Mouse (Mus musculus): ENCODE results near the gene Ahcyl2.

The Ahcyl2 gene

GRCm38 (mm10) chr6:29851873-29852272 lies 84.1 kb downstream of the Ahcyl2 start:
- CTCF ChIA-PET = no interaction called here

GRCm38 (mm10) chr6:29853213-29853899 lies 85.5 kb downstream of the Ahcyl2 start:
- CTCF ChIA-PET = interaction anchor here (1.1 to 1.5 kb wide), 2 partner anchors 15 to 19 kb away, joined by 4 to 5 read pairs; no protein-coding TSS in a partner anchor

DNA sequence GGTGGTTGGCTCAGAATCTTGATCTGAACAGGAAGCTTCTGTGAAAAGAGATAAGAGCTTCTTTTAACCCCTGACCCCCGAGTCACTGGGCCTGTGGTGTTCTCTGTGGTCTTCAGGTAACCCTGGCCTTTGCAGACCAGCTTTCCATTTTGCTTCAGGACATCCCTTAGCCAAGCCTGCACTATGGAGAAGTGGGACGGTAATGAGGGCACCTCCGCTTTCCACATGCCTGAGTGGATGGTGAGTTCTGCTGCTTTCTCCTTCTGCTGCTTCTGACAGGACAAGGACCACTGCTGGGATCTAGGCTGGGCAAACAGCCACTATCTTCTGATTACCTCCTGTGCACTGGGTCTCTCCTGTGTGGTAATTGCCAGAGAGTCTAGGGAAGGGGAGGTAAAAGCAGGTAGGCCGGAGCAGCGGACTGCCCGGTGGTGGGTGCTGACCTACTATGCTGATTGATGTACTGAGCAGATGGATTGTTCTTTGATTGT lies 86.1 kb downstream of the Ahcyl2 start:
- CTCF ChIA-PET = interaction anchor here (1.5 kb wide), 1 partner anchor 15 kb away, joined by 4 read pairs; no protein-coding TSS in a partner anchor

DNA sequence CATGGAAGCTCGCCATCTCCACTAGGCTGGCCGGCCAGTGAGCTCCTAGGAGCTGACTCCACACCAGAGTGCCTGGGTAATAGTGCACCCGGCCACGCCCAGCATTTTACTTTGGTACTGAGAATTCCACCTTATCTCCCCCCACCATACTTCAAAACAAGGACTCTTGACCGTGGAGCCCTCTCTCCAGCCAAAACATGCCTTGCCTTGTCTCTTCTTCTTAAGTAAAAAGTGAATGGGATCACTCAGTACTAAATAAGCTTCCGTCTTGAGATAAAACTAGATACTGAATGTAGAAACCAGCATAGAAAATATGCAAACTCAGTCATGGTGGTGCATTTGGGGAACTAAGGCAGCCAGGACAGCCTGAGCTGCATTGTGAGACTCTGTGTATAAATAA lies 90.8 kb downstream of the Ahcyl2 start:
- CTCF ChIA-PET = interaction anchor here (0.6 kb wide), 1 partner anchor 8 kb away, joined by 6 read pairs; no protein-coding TSS in a partner anchor

GRCm38 (mm10) chr6:29859344-29859743 lies 91.5 kb downstream of the Ahcyl2 start:
- CTCF ChIA-PET = interaction anchor here (0.6 kb wide), 2 partner anchors 8 to 121 kb away, joined by 3 to 6 read pairs; no protein-coding TSS in a partner anchor

- CTCF ChIA-PET = no interaction called here
Observed at GRCm38 (mm10) chr6:29860238-29860637, 92.4 kb downstream of the Ahcyl2 start.

DNA sequence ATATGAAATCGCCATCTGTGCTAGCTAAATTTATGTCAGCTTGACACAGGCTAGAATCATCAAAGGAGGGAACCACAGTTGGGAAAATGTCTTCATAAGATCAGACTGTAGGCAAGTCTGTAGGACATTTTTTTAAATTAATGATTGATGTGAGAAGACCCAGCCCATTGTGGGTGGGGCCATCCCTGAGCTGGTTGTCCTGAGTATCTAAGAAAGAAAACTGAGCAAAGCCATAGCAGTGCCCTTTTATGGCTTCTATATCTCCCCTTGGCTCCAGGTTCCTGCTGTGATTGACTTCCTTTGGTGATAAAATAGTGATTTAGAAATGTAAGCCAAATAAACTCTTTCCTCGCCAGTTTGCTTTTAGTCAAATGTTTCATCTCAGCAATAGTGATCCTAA lies 97.1 kb downstream of the Ahcyl2 start:
- CTCF ChIA-PET = no interaction called here

DNA sequence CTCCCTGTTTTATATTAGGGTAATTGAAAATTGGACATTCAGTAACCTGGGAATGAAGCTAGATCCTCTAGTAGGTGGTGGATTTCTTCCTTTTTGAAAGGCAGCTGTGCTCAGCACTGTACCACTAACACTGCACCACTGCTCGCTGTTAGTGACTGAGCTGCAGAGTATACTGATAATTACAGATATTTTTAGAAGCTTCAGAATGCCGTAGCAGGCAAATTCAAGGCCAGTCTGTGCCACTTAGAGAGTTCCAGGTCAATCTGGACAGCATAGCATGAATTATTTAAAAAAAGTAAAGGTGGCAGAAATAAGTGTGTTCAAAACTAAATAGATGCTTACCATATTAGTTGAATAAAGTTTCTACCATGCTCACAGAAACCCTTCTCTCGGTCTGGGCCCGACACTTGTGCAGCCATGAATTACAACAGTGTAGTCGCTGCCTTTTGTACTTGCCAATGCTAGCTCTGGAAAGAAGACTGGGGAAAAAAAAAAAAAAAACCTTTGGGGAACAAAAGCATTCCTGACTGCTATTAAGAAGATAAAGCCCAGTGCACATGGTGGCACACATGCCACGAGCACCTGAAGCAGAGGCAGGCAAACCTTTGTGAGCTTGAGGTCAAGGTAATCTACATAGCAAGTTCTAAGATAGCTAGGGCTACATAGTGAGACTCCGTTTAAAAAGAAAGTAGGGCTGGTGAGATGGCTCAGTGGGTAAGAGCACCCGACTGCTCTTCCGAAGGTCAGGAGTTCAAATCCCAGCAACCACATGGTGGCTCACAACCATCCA lies 99.3 kb downstream of the Ahcyl2 start:
- CTCF ChIA-PET = interaction anchor here (0.6 kb wide), 1 partner anchor 8 kb away, joined by 6 read pairs; no protein-coding TSS in a partner anchor

DNA sequence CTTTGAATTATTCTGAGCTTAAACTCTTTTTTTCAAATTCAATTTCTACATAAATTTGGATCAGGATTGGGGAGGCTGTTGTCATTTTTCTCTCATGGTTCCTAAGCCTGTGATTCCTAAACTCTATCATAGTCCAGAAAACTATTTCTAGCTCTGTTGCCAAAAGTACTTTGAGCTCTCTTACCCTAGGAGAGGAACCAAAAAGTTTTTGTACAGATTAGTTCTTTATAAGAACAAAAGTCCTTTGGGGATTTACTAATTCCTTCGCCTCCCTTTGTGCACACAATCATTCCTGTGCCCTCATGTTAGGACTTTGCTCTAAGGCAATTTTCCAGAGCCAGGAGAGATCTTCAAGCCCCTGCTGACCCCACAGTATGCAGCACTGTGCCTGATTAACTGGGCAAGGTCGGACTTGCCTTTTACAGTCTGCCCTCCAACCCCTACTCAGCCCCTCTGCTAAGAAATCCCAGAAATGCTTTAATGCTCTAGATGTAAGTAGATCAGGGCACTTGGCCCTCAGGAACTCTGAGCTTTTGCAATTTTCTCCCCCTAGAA lies 100.6 kb downstream of the Ahcyl2 start:
- CTCF ChIA-PET = interaction anchor here (0.6 kb wide), 1 partner anchor 13 kb away, joined by 8 read pairs; no protein-coding TSS in a partner anchor

- CTCF ChIA-PET = no interaction called here
Observed at GRCm38 (mm10) chr6:29873654-29874053, 105.8 kb downstream of the Ahcyl2 start.

DNA sequence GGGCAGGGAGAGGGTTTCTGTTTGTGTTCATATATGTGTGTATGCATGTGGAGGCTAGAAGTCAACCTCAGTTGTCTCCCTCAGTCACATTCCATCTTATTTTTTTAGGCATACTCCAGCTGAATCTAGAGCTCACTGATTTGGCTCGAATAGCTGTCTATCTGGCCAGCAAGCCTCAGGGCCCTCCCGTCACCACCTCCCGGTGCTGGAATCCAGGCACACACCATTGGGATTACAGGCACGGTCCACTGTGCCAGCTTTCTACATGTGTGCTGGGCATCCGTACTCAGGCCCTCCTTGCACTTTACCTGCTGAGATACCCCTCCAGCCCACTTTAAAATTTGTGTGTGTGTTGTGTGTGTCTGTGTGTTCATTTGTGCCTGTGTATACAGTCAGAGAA lies 107.8 kb downstream of the Ahcyl2 start:
- CTCF ChIA-PET = no interaction called here

- CTCF ChIA-PET = no interaction called here
Observed at GRCm38 (mm10) chr6:29876782-29877181, 109.0 kb downstream of the Ahcyl2 start.

DNA sequence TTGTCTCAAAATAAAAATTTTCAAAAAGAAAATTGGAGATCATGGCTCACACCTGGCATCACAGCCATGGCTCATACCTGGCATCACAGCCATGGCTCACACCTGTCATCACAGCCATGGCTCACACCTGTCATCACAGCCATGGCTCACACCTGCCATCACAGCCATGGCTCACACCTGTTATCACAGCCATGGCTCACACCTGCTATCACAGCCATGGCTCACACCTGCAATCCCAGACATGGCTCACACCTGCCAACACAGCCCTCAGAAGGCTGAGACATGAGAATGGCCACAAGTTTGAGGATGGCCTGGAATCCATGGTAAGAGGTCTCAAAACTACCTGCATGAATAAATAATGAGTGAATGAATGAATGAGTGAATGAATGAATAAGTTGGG lies 111.8 kb downstream of the Ahcyl2 start:
- CTCF ChIA-PET = no interaction called here

GRCm38 (mm10) chr6:29880796-29881195 lies 113.0 kb downstream of the Ahcyl2 start:
- CTCF ChIA-PET = interaction anchor here (0.7 kb wide), 1 partner anchor 13 kb away, joined by 8 read pairs; no protein-coding TSS in a partner anchor

- CTCF ChIA-PET = no interaction called here
Observed at GRCm38 (mm10) chr6:29881936-29882335, 114.1 kb downstream of the Ahcyl2 start.

GRCm38 (mm10) chr6:29882870-29883269 lies 115.1 kb downstream of the Ahcyl2 start:
- CTCF ChIA-PET = interaction anchor here (0.7 kb wide), 1 partner anchor 35 kb away, joined by 3 read pairs; no protein-coding TSS in a partner anchor

DNA sequence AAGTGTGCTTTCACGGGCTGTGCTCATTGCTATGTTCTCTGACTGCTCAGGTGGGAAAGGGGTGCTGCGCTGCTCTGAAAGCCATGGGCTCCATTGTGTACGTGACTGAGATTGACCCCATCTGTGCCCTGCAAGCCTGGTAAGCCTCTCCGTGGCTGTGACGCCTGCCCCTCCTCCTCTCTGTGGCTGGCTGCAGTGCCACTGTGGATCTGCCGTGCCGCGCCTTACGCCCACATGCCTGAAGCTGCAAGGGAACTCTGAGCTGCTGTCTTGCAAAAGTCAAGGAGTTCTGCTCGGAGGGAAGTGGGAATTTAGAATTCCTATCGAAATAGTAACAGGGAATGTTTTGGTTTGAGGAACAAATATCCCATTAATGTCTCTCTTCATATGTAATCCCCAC lies 123.3 kb downstream of the Ahcyl2 start:
- CTCF ChIA-PET = no interaction called here

DNA sequence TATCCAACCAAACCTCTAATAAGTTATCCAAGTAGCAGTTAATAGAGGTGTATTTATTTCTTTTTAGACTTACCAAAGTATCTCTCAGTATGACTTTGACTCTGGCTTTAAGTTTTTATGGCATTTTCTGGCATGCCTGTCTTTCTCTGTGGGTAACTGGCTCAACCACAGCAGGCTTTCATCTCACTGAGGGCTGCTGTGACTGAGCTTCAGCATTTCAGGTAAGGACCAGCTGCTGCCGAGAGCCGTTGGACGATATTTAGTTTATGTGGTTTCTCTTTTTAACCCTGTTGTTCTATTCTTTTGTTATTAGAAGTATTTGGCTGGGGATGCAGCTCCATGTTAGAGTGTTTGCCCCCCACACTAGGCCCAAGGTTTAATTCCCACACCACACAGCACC lies 129.2 kb downstream of the Ahcyl2 start:
- CTCF ChIA-PET = interaction anchor here (0.5 to 0.6 kb wide), 2 partner anchors 9 to 48 kb away, joined by 3 to 5 read pairs; no protein-coding TSS in a partner anchor

GRCm38 (mm10) chr6:29901450-29901849 lies 133.6 kb downstream of the Ahcyl2 start:
- CTCF ChIA-PET = no interaction called here

- CTCF ChIA-PET = no interaction called here
Observed at GRCm38 (mm10) chr6:29902256-29902655, 134.4 kb downstream of the Ahcyl2 start.

DNA sequence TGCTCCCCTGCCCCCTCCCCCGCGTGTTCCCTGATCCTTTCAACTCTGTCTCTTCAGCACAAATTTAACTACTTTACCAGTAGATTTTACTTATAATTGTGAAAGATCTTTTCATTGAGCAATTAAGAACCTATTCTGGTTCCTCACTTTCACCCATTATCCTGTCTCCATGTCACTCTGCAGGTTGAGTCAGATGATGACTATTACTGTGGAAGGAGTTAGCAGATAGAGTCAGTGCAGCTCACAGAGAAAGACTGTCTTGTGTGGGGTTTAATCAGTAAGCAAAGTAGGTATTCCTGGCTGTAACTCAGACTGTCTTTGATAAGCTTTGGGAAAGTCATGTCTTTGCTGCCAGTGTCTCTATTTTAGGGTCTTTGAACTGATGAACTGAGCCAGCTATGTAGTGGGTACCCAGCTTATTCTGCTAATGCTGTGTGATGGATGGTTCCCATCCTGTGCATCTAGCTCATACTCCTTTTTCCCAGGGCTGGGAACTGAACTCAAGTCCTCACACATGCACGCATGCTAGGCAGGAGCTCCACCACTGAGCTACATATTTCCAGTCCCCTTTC lies 135.6 kb downstream of the Ahcyl2 start:
- CTCF ChIA-PET = no interaction called here

DNA sequence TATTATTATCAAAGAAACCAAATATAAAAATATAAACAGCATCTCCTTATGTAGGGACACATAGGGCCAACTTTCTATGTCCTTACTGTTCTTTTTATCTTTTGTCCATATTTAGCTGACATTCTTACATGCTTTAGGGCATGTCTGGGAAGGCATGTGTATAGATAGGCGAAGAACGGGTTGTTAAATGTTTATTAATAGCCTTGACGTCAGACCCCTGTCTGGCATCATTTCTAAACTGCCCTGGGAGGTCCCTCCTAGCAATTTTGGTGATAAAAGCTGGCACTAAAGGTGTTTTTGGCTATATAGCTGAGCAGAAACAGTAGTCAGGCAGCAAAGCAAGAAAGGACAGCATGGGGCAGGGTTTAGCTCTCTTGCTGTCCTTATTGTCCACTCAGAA lies 136.5 kb downstream of the Ahcyl2 start:
- CTCF ChIA-PET = no interaction called here

All from spleen, embryonic (tissue).